ENCODE assay signal across 8 mouse cellular contexts in genomic region chr19:53902739-53903487, GRCm38 (mm10). TPM values are rescaled to one million over a fixed set of nuclear protein-coding genes. Genes with fewer than 3 reads are reported as not detected.
DNase-seq lines count a peak whose midpoint lies in the region; TF ChIP-seq lines count a peak whose summit lies in the region.

No protein-coding gene starts in this region.

- H3K4me1 ChIP-seq in megakaryocyte, embryonic 14.5 days: peaks cover 59% of the 10 kb centered on the region

- no peaks in the 10 kb centered on the region for H3K9me3 ChIP-seq in megakaryocyte, embryonic 14.5 days

- H3K27me3 ChIP-seq in megakaryocyte, embryonic 14.5 days (replicated peaks): no peaks in the 10 kb centered on the region

- no peak for TF ChIP-seq CTCF in gastrocnemius, adult 2 months (IDR thresholded peaks at IDR 0.05)

- intact Hi-C loops in gastrocnemius, adult 2 months (cut with DNase I): loop anchor here (2.0 kb wide), 1 partner anchor 46 kb away; no protein-coding TSS in a partner anchor

- no peaks in the 10 kb centered on the region for H3K36me3 ChIP-seq in megakaryocyte, embryonic 14.5 days (replicated peaks; ENCODE audit: low read length)

- H3K27ac ChIP-seq in gastrocnemius, adult 2 months: peak overlapping the region; percentile 99

- peak overlapping the region; percentile 95 for H3K4me3 ChIP-seq in gastrocnemius, adult 2 months
- peak overlapping the region; percentile 99 for H3K4me3 ChIP-seq in megakaryocyte, embryonic 14.5 days (replicated peaks)

- DNase-seq in WW6 (ENCODE audit: low read depth, low spot score): peak; percentile 82
- DNase-seq in cerebellum, postnatal 4 days (ENCODE audit: low spot score in 2 of 2): peak; percentile 90 to 95
- DNase-seq in gastrocnemius, adult 2 months: peak; percentile 98
- DNase-seq in hindlimb bud, embryonic 11.5 days (ENCODE audit: extremely low spot score, low read depth, low spot score): peak; percentile 60
- DNase-seq in left cerebral cortex, adult 8-10 months (ENCODE audit: low spot score in 2 of 2): peak; percentile 85 to 96
- peak; percentile 98 for DNase-seq in right cerebral cortex, postnatal 10 days (ENCODE audit: low spot score in 2 of 2)
- DNase-seq in urinary bladder, postnatal 25 days (ENCODE audit: low spot score): peak; percentile 84

RNA-seq across cellular contexts. Expression of gene Pdcd4, which starts 10.9 kb away (rescaled TPM):
- 10 to 100 TPM; 14.8 to 16.8 TPM for total RNA-seq in gastrocnemius, adult 2 months (2021)
- total RNA-seq in left cerebral cortex, adult 8-10 months (2022): 100 to 1,000 TPM in 2 of 4 experiments, 10 to 100 TPM in 2; 95.8 to 102 (median 98.8) TPM
- 2.8 and 25.4 TPM in 2 replicates for polyA plus RNA-seq in megakaryocyte, embryonic 14.5 days (2012; ENCODE audit: insufficient read depth, low replicate concordance)

RNA-seq across cellular contexts. Expression of gene Shoc2, which starts 41.2 kb away (rescaled TPM):
- 10 to 100 TPM; 24.0 to 28.3 TPM for total RNA-seq in gastrocnemius, adult 2 months (2021)
- 10 to 100 TPM; 54.0 to 59.6 (median 58.1) TPM for total RNA-seq in left cerebral cortex, adult 8-10 months (2022)
- 1.6 TPM in 1 of 2 replicates, not detected in the other for polyA plus RNA-seq in megakaryocyte, embryonic 14.5 days (2012; ENCODE audit: insufficient read depth, low replicate concordance)

RNA-seq across cellular contexts. Expression of gene Bbip1, which starts 41.5 kb away (rescaled TPM):
- total RNA-seq in gastrocnemius, adult 2 months (2021): 10 to 100 TPM; 33.3 to 40.6 TPM
- 10 to 100 TPM; 39.9 to 52.1 (median 45.4) TPM for total RNA-seq in left cerebral cortex, adult 8-10 months (2022)
- polyA plus RNA-seq in megakaryocyte, embryonic 14.5 days (2012; ENCODE audit: insufficient read depth, low replicate concordance): 5.1 TPM in 1 of 2 replicates, not detected in the other

Comparison
In these comparisons a context has a peak if more than half of its experiments do, and no peak if none do; other contexts are left out.
1. Peak in every context shown above with its lines: DNase-seq, H3K4me3 ChIP-seq and H3K27ac ChIP-seq.
2. RNA of gene Pdcd4, which starts 10.9 kb away (total RNA-seq): 95.8 to 102 TPM in left cerebral cortex, adult 8-10 months; 14.8 to 16.8 TPM in gastrocnemius, adult 2 months; every median in the first group is over 4 times any median in the second.